Mouse (Mus musculus): ENCODE data around the gene Tspan18.
A peak's percentile ranks its signal among the peaks of the same experiment; 100 is the strongest.

The Tspan18 gene

GRCm38 (mm10) chr2:93176871-93177667 is 157.2 kb downstream of the Tspan18 start:
- peak; percentile 93 for DNase-seq

GRCm38 (mm10) chr2:93176193-93176798 is 158.0 kb downstream of the Tspan18 start:
- no peak for DNase-seq

- no peak for DNase-seq
Measured at GRCm38 (mm10) chr2:93175721-93176120, 158.6 kb downstream of the Tspan18 start.

- no peak for DNase-seq
Measured at GRCm38 (mm10) chr2:93175278-93175677, 159.0 kb downstream of the Tspan18 start.

GRCm38 (mm10) chr2:93174159-93174558 is 160.1 kb downstream of the Tspan18 start:
- no peak for DNase-seq

- peak; percentile 52 for DNase-seq
Measured at GRCm38 (mm10) chr2:93172460-93172859, 161.8 kb downstream of the Tspan18 start.

GRCm38 (mm10) chr2:93171929-93172328 is 162.4 kb downstream of the Tspan18 start:
- no peak for DNase-seq

- no peak for DNase-seq
Measured at GRCm38 (mm10) chr2:93170845-93171200, 163.5 kb downstream of the Tspan18 start.

- DNase-seq = no peak
Measured at GRCm38 (mm10) chr2:93170156-93170844, 164.0 kb downstream of the Tspan18 start.

- DNase-seq = no peak
Measured at GRCm38 (mm10) chr2:93166734-93167406, 167.4 kb downstream of the Tspan18 start.

- no peak for DNase-seq
Measured at GRCm38 (mm10) chr2:93166295-93166694, 168.0 kb downstream of the Tspan18 start.

- DNase-seq = no peak
Measured at GRCm38 (mm10) chr2:93163750-93164335, 170.5 kb downstream of the Tspan18 start.

GRCm38 (mm10) chr2:93163317-93163716 is 171.0 kb downstream of the Tspan18 start:
- DNase-seq = no peak

GRCm38 (mm10) chr2:93162791-93163190 is 171.5 kb downstream of the Tspan18 start:
- no peak for DNase-seq

GRCm38 (mm10) chr2:93161914-93162664 is 172.2 kb downstream of the Tspan18 start:
- no peak for DNase-seq

GRCm38 (mm10) chr2:93160467-93161035 is 173.8 kb downstream of the Tspan18 start:
- no peak for DNase-seq

- DNase-seq = no peak
Measured at GRCm38 (mm10) chr2:93154486-93155032, 179.7 kb downstream of the Tspan18 start.

- DNase-seq = no peak
Measured at GRCm38 (mm10) chr2:93153833-93154232, 180.5 kb downstream of the Tspan18 start.

GRCm38 (mm10) chr2:93152883-93153491 is 181.3 kb downstream of the Tspan18 start:
- DNase-seq = no peak

GRCm38 (mm10) chr2:93152191-93152601 is 182.1 kb downstream of the Tspan18 start:
- DNase-seq = peak; percentile 39

All from thymus, postnatal 4 days (tissue).